ENCODE assay signal across 12 mouse cellular contexts in genomic region chr3:55440342-55440741, GRCm38 (mm10). TPM values are rescaled to one million over a fixed set of nuclear protein-coding genes. Genes with fewer than 3 reads are reported as not detected.
DNase-seq lines count a peak whose midpoint lies in the region; ATAC-seq and TF ChIP-seq lines count a peak whose summit lies in the region.
"Had no signal": no experiment of that assay in that cellular context is flagged by ENCODE, and none has a peak within 500 bp of the region (broad histone marks: within the 10 kb centered on the region; RNA-seq: fewer than 3 reads in every experiment).

No protein-coding gene starts in this region.

- peaks cover 13% of the 10 kb centered on the region; the same call in 1 of the 2 replicates for H3K4me1 ChIP-seq in midbrain, embryonic 13.5 days (replicated peaks)
- no peaks in the 10 kb centered on the region for H3K4me1 ChIP-seq in midbrain, embryonic 11.5 days (ENCODE audit: control insufficient read depth, insufficient read depth, low read length)
- peaks cover 34% of the 10 kb centered on the region for H3K4me1 ChIP-seq in embryonic facial prominence, embryonic 13.5 days
- peaks cover 24% of the 10 kb centered on the region for H3K4me1 ChIP-seq in olfactory bulb, adult 2 months (ENCODE audit: control insufficient read depth, insufficient read depth, low read length)

- H3K9me3 ChIP-seq in midbrain, embryonic 13.5 days: no peaks in the 10 kb centered on the region
- no peaks in the 10 kb centered on the region for H3K9me3 ChIP-seq in midbrain, embryonic 11.5 days (ENCODE audit: control insufficient read depth, low read length)
- H3K9me3 ChIP-seq in embryonic facial prominence, embryonic 13.5 days: no peaks in the 10 kb centered on the region

- peak; percentile 62 for ATAC-seq in frontal cortex, adult (ENCODE audit: low TSS enrichment)
- ATAC-seq in midbrain, embryonic 13.5 days: 0 out of 2 replicates have a peak, but pooled peaks have one; percentile 17
- no peak for ATAC-seq in midbrain, embryonic 11.5 days (ENCODE audit: low FRiP score)
- ATAC-seq in embryonic facial prominence, embryonic 13.5 days (ENCODE audit: insufficient number of reproducible peaks, insufficient read depth, low FRiP score, low TSS enrichment, low read depth): no peak

- peaks cover 6% of the 10 kb centered on the region; the same call in 1 of the 2 replicates for H3K36me3 ChIP-seq in midbrain, embryonic 13.5 days
- H3K36me3 ChIP-seq in midbrain, embryonic 11.5 days (ENCODE audit: control insufficient read depth, insufficient read depth, low read length): no peaks in the 10 kb centered on the region
- no peaks in the 10 kb centered on the region for H3K36me3 ChIP-seq in embryonic facial prominence, embryonic 13.5 days

- no peak overlapping the region for H3K4me2 ChIP-seq in midbrain, embryonic 13.5 days (replicated peaks)
- no peak overlapping the region for H3K4me2 ChIP-seq in midbrain, embryonic 11.5 days
- no peak overlapping the region for H3K4me2 ChIP-seq in embryonic facial prominence, embryonic 13.5 days

- H3K27me3 ChIP-seq in midbrain, embryonic 13.5 days: no peaks in the 10 kb centered on the region
- no peaks in the 10 kb centered on the region for H3K27me3 ChIP-seq in midbrain, embryonic 11.5 days (ENCODE audit: control insufficient read depth, insufficient read depth, low read length)
- no peaks in the 10 kb centered on the region for H3K27me3 ChIP-seq in embryonic facial prominence, embryonic 13.5 days

- H3K9ac ChIP-seq in midbrain, embryonic 13.5 days (replicated peaks): no peak overlapping the region
- no peak overlapping the region for H3K9ac ChIP-seq in midbrain, embryonic 11.5 days (ENCODE audit: low read length)
- H3K9ac ChIP-seq in embryonic facial prominence, embryonic 13.5 days: no peak overlapping the region

- H3K27ac ChIP-seq in midbrain, embryonic 13.5 days: peak overlapping the region; percentile 61
- no peak overlapping the region for H3K27ac ChIP-seq in midbrain, embryonic 11.5 days (ENCODE audit: low read depth, low read length)
- H3K27ac ChIP-seq in embryonic facial prominence, embryonic 13.5 days: peak overlapping the region; percentile 13; the same call in 1 of the 2 replicates
- peak overlapping the region; percentile 85 for H3K27ac ChIP-seq in olfactory bulb, adult 2 months (ENCODE audit: insufficient read depth, low read depth, low read length)

- DNase-seq in frontal cortex, postnatal 14 days (ENCODE audit: low spot score in 2 of 2): no peak
- DNase-seq in midbrain, embryonic 11.5 days (ENCODE audit: low spot score, missing footprints): no peak
- DNase-seq in testis, postnatal 14 days (ENCODE audit: low spot score): no peak
- DNase-seq in lung, adult 18-20 months: no peak
- DNase-seq: gastrocnemius, postnatal 10 days; kidney, postnatal 25 days; liver had no signal

- WGBS in midbrain, embryonic 13.5 days: 71% methylated on average over 8 of the region's 8 CpGs
- WGBS in midbrain, embryonic 11.5 days: 81% methylated on average over 8 of the region's 8 CpGs
- WGBS in embryonic facial prominence, embryonic 13.5 days: 50% methylated on average over 8 of the region's 8 CpGs
- WGBS in olfactory bulb, adult 2 months: 36% methylated on average over 8 of the region's 8 CpGs

- H3K4me3 ChIP-seq in midbrain, embryonic 13.5 days (replicated peaks): no peak overlapping the region
- H3K4me3 ChIP-seq in midbrain, embryonic 11.5 days (ENCODE audit: low read depth, low read length): no peak overlapping the region
- H3K4me3 ChIP-seq in embryonic facial prominence, embryonic 13.5 days: no peak overlapping the region
- H3K4me3 ChIP-seq in olfactory bulb, adult 2 months (ENCODE audit: insufficient read depth, low read depth, low read length): no peak overlapping the region

- TF ChIP-seq POLR2A in olfactory bulb, adult 2 months (IDR thresholded peaks at IDR 0.05; ENCODE audit: insufficient read depth, low read depth, low read length): no peak

- no peak for TF ChIP-seq CTCF in olfactory bulb, adult 2 months (IDR thresholded peaks at IDR 0.05; ENCODE audit: insufficient read depth, low read depth, low read length)

RNA-seq across cellular contexts. Expression of gene Gm21954, which starts 31.7 kb away (rescaled TPM):
- not detected in 2 replicates for polyA plus RNA-seq in midbrain, embryonic 13.5 days (2015; fragmentation: Nextera tagmentation; extraction: Ambion mirVana)
- not detected in 2 replicates for polyA plus RNA-seq in midbrain, embryonic 11.5 days (2014; fragmentation: Nextera tagmentation; extraction: Ambion mirVana)
- not detected in 2 replicates for polyA plus RNA-seq in embryonic facial prominence, embryonic 13.5 days (2015; fragmentation: Nextera tagmentation; extraction: Ambion mirVana)
- polyA plus RNA-seq in olfactory bulb, adult 2 months (2012; ENCODE audit: insufficient read depth, insufficient read length, low replicate concordance, missing spikeins): not detected in 2 replicates
- polyA plus RNA-seq: C2C12 had no signal

Comparison
In these comparisons a context has a peak if more than half of its experiments do, and no peak if none do; other contexts are left out.
1. ATAC-seq: peak in frontal cortex, adult (single experiment) and midbrain, embryonic 13.5 days (single experiment); none in midbrain, embryonic 11.5 days (single experiment) and embryonic facial prominence, embryonic 13.5 days (single experiment).